Mouse (Mus musculus) intestine, embryonic 14.5 days (tissue): ENCODE measurements around the gene March4. TPM values are rescaled to one million over a fixed set of nuclear protein-coding genes. Genes with fewer than 3 reads are reported as not detected.

Experiments
- ATAC-seq: fragments of 200-750 bp; cut with Nextera tagmentation; replicated peaks from 2 replicates; pipeline ENCODE4 v1.8.0; 2017; ENCODE audit warnings: low read depth, moderate number of reproducible peaks, moderate TSS enrichment, moderate library complexity; ENCODE audit not compliant: low FRiP score, low TSS enrichment
- DNase-seq: peaks from one replicate; pipeline ENCODE4 v3.0.0-alpha.2; 2018; ENCODE audit warnings: low spot score
- H3K27ac ChIP-seq: fragments of 300-500 bp; sonication (generic); 2 replicates; pipeline ENCODE4 v1.5.1; 2014; ENCODE audit warnings: low read depth, mild to moderate bottlenecking, control low read depth
- H3K27me3 ChIP-seq: fragments of 300-500 bp; sonication (generic); replicated peaks from 2 replicates; pipeline ENCODE4 v1.6.1; 2014; ENCODE audit warnings: low read length, control low read depth; ENCODE audit not compliant: control insufficient read depth, insufficient read depth
- H3K36me3 ChIP-seq: fragments of 300-500 bp; sonication (generic); 2 replicates; pipeline ENCODE4 v1.6.1; 2014; ENCODE audit warnings: low read length, control low read depth; ENCODE audit not compliant: control insufficient read depth, insufficient read depth
- H3K4me1 ChIP-seq: fragments of 300-500 bp; sonication (generic); replicated peaks from 2 replicates; pipeline ENCODE4 v1.6.1; 2014; ENCODE audit warnings: low read length, control low read depth, mixed read lengths; ENCODE audit not compliant: control insufficient read depth, insufficient read depth
- H3K4me2 ChIP-seq: fragments of 300-500 bp; sonication (generic); 2 replicates; pipeline ENCODE4 v1.6.1; 2014; ENCODE audit warnings: low read length
- H3K4me3 ChIP-seq: fragments of 300-500 bp; sonication (generic); 2 replicates; pipeline ENCODE4 v1.5.1; 2014; ENCODE audit warnings: low read depth, low read length, control low read depth, mixed read lengths
- H3K9ac ChIP-seq: fragments of 300-500 bp; sonication (generic); 2 replicates; pipeline ENCODE4 v1.6.1; 2014; ENCODE audit warnings: mild to moderate bottlenecking, low read length
- H3K9me3 ChIP-seq: fragments of 300-500 bp; sonication (generic); 2 replicates; pipeline ENCODE4 v1.6.1; 2016; ENCODE audit warnings: low read length, control low read depth; ENCODE audit not compliant: control insufficient read depth
- WGBS: fragments of 180-500 bp; shearing (Covaris S2); extraction: QIAGEN DNeasy Blood & Tissue Kit; methylation state at CpG from one replicate; pipeline ENCODE4 v1.1.7; 2014; 5-methylcytosine and 5-hydroxymethylcytosine counted together
- polyA plus RNA-seq: library from polyadenylated mRNA; unstranded; fragments of >200 nt; fragmentation: Nextera tagmentation; extraction: Ambion mirVana; gene quantifications from 2 replicates; pipeline ENCODE4 v1.2.1, GENCODE M21; 2014

March4 gene
- polyA plus RNA-seq, 1 experiment from 2014 or later: 0.66 TPM

DNA sequence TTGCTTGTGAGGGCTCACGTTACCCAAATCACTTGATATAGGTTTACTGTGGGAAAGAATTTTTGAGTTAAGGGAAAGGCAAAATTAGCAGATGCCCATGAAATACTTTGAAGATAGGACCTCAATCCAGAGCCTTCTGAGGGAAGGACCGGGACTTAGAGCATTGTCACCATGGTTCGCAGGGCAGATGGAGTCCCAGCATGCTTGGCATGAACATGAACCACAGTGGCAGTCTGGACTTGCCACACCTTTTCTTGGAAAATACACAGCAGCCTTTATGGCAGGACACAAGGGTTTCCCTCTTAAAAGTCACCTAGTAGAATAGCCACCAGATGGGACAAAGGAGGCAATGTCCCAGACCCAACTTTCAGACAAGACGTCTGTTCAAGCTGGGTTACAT is 114.6 kb downstream of the March4 start:
- no peak overlapping the region for H3K27ac ChIP-seq
- no peaks in the 10 kb centered on the region for H3K9me3 ChIP-seq
- ATAC-seq: no peak
- no peak overlapping the region for H3K4me2 ChIP-seq
- DNase-seq: no peak
- no peaks in the 10 kb centered on the region for H3K27me3 ChIP-seq
- H3K9ac ChIP-seq: no peak overlapping the region
- H3K4me3 ChIP-seq: no peak overlapping the region
- no peaks in the 10 kb centered on the region for H3K4me1 ChIP-seq
- 88% methylated on average over 4 of the region's 4 CpGs for WGBS
- H3K36me3 ChIP-seq: no peaks in the 10 kb centered on the region

DNA sequence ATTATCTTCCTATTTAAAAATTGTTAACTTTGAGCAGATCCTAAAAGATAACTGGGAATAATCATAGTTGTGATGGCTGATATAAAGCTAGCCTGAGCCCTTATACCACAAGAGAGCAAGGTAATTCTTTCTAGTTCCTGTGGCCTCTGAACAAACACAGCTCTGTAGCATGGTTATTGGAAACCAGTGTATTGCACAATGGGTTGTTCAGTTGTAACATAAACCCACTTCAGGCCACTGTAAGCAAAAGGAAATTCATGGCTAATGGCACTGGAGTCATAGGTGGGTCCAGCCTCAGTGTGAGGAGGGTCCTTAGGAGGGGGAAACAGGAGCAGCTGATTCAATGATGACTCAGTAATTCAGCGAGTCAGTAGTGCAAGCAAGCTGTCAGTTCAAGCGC is 116.5 kb downstream of the March4 start:
- no peak overlapping the region for H3K27ac ChIP-seq
- no peaks in the 10 kb centered on the region for H3K9me3 ChIP-seq
- no peak for DNase-seq
- H3K36me3 ChIP-seq: no peaks in the 10 kb centered on the region
- no peak for ATAC-seq
- no peak overlapping the region for H3K4me3 ChIP-seq
- no peaks in the 10 kb centered on the region for H3K27me3 ChIP-seq
- no peak overlapping the region for H3K9ac ChIP-seq
- no peaks in the 10 kb centered on the region for H3K4me1 ChIP-seq
- WGBS: 72% methylated on average over 2 of the region's 2 CpGs
- H3K4me2 ChIP-seq: no peak overlapping the region

DNA sequence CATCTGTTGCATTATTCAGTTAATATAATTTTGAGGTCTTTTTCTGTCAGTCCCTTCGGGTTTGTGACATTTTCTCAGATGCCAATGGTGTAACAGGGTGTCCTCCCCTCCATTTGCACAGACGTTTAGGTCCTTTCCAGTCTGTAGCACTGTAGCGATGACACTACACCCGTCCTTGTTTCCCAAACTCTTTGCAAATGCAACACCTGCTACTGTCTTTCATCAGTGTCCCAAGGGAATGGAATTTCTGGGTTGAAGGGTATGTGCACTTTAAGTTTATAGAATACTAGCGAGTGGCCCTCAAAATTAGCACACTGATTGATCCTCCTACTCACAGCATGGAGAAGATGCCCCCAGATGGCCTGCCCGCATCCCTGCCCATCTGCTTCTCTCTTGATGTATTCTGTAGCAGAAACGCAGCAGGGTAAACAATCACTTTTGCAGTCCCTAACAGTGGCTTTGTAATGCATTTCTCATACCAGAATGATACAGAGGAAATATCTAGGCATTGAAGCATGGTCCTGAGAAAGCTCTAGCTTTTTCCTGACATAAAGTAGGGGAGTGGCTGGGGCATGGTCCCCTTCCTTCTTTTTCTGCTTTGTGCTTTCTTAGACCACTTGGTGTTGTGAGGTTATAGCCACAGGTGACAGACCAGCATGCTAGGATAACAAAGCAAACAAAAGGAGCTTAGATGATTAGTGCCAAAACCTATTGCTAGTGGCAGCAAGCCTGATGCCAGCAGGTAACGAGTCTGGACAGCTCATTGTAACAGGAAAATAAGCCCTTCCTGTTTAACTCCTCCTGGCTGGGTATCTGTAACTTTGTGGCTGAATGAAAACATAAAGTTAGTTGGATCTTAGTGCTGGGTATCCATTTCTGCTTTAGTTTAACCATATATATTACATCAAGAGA is 117.7 kb downstream of the March4 start:
- no peak overlapping the region for H3K27ac ChIP-seq
- no peak overlapping the region for H3K4me3 ChIP-seq
- no peak overlapping the region for H3K4me2 ChIP-seq
- DNase-seq (no peak), ATAC-seq (no peak)
- no peaks in the 10 kb centered on the region for H3K27me3 ChIP-seq
- no peaks in the 10 kb centered on the region for H3K9me3 ChIP-seq
- no peak overlapping the region for H3K9ac ChIP-seq
- no peaks in the 10 kb centered on the region; the same call in 1 of the 2 replicates for H3K4me1 ChIP-seq
- WGBS: 78% methylated on average over 8 of the region's 8 CpGs
- H3K36me3 ChIP-seq: no peaks in the 10 kb centered on the region

DNA sequence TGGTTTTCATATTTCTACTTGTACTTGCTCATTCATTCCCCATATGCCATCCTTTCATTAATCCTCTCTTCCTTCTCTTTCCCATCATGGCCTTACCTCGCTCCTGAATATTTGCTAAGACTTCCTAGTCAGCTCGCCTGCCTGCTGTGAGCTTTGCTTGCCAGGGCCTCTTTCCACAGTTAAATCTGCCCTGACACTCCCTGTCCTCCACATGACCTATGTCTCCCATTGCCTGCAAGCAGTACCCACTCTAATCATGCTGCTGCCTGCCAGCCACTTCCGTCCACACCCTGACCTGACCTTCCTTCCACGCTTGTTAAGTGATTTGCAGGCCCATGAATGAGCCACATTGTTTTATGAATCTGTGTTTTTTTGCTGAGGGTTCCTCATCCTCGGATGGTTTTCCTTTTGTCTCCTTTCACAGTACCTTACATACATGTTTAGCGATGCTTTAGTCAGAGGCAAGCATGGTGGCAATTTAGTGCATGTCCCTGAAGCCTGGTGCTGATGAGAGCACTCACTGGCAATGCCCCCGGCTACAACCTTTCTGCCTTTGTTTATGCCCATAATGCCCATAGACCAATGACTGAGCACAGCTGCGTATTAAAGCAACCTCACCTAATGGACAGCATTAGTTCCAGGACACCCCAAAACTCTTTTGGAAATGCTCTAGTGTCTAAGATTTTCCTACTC is 122.0 kb downstream of the March4 start:
- WGBS: 58% methylated on average over 8 of the region's 8 CpGs
- no peaks in the 10 kb centered on the region; the same call in 1 of the 2 replicates for H3K4me1 ChIP-seq
- no peak overlapping the region for H3K4me2 ChIP-seq
- DNase-seq (peak; percentile 53), ATAC-seq (no peak)
- H3K27ac ChIP-seq: no peak overlapping the region
- H3K36me3 ChIP-seq: no peaks in the 10 kb centered on the region
- no peaks in the 10 kb centered on the region for H3K9me3 ChIP-seq
- no peaks in the 10 kb centered on the region for H3K27me3 ChIP-seq
- no peak overlapping the region for H3K9ac ChIP-seq
- no peak overlapping the region for H3K4me3 ChIP-seq

DNA sequence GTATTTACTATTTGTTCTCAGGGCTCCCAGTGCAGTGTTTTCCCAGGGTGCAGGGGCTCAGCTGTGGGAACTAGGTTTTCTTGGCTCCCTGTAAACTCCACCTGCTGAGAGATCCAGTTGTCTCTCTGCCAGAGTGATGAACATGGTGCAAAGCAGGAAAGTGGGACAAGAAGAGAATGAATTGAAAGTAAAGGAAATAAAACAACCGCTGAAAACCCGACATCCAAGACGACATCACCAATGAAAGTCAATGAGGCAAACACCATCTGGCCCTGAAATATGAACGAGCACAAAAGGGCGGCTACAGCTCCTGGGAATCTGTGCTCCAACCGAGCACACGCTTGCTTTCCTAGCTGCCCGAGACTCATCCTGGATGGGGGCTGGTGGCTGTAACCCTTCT is 122.6 kb downstream of the March4 start:
- Histone ChIP-seq H3K27me3 (no peaks in the 10 kb centered on the region), H3K4me2 (no peak overlapping the region), H3K9me3 (no peaks in the 10 kb centered on the region), H3K4me3 (no peak overlapping the region), H3K27ac (no peak overlapping the region), H3K36me3 (no peaks in the 10 kb centered on the region), H3K4me1 (no peaks in the 10 kb centered on the region; the same call in 1 of the 2 replicates), H3K9ac (no peak overlapping the region)
- ATAC-seq: no peak
- 77% methylated on average over 8 of the region's 8 CpGs for WGBS
- DNase-seq: no peak

DNA sequence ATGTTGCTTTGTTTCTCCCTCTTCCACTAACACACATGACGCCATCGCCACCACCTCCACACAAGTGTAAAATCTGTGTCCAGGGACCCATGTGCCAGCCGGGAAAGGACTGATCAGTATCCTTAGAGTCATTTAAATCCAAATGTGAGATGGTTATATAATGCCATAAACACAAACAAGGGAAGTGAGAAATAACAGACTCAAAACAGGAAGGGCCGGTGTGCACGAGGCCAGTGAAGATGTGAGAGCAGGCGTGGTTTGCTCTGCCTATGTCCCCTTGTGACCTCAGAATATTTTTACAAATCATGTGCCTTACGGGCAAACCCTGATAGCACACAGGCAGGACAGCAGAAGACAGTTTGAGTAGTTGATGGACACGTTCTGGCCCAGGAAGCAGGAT is 123.5 kb downstream of the March4 start:
- ATAC-seq (no peak), DNase-seq (no peak)
- no peak overlapping the region for H3K27ac ChIP-seq
- no peak overlapping the region for H3K9ac ChIP-seq
- no peak overlapping the region for H3K4me3 ChIP-seq
- no peak overlapping the region for H3K4me2 ChIP-seq
- H3K9me3 ChIP-seq: no peaks in the 10 kb centered on the region
- 84% methylated on average over 8 of the region's 8 CpGs for WGBS
- H3K36me3 ChIP-seq: no peaks in the 10 kb centered on the region
- H3K4me1 ChIP-seq: no peaks in the 10 kb centered on the region; the same call in 1 of the 2 replicates
- H3K27me3 ChIP-seq: no peaks in the 10 kb centered on the region

DNA sequence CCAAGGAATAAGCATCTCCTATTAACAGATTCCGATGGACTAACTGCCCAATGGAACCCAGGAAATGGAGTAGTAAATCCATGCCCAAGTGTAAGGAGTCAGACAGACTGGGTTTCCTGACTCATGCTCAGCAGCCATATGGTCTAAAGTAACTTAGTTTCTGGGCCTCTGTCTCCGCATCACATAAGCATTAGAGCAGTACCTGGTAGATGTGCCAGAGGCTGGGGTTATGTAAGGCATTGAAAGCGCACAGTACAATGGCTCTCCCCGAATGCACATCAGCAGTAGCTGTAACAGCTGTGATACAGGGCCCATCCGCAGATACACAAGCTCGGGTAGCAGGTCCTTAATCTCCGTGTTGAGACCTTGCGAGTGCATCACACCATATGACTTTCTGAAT is 125.6 kb downstream of the March4 start:
- Histone ChIP-seq H3K4me2 (no peak overlapping the region), H3K4me1 (no peaks in the 10 kb centered on the region; the same call in 1 of the 2 replicates), H3K9ac (no peak overlapping the region), H3K36me3 (no peaks in the 10 kb centered on the region), H3K27ac (no peak overlapping the region), H3K4me3 (no peak overlapping the region), H3K9me3 (no peaks in the 10 kb centered on the region), H3K27me3 (no peaks in the 10 kb centered on the region)
- DNase-seq (no peak), ATAC-seq (no peak)
- WGBS: 93% methylated on average over 8 of the region's 8 CpGs

DNA sequence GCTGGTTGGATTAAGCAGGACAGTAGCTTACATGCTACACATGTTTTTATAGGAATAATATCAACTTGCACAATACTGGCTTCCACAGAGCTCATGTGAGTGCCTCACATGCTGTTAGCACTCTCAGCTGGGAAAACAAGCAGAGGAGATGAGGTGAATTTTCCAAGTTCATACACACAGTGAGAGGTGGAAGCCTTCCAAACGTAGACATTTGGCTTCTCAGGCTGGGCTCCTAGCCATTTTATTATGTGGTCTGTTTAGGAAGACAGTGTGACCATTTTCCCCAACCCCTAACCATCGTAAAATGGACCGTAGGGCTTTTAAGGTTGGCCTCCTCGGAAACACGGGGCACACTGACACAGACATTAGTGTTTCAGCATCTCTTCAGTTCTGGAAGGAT is 126.8 kb downstream of the March4 start:
- H3K27ac ChIP-seq: no peak overlapping the region
- H3K36me3 ChIP-seq: no peaks in the 10 kb centered on the region
- H3K27me3 ChIP-seq: no peaks in the 10 kb centered on the region
- no peaks in the 10 kb centered on the region for H3K9me3 ChIP-seq
- ATAC-seq: no peak
- no peak overlapping the region for H3K4me2 ChIP-seq
- no peak for DNase-seq
- no peak overlapping the region for H3K4me3 ChIP-seq
- no peaks in the 10 kb centered on the region; the same call in 1 of the 2 replicates for H3K4me1 ChIP-seq
- 80% methylated on average over 5 of the region's 5 CpGs for WGBS
- no peak overlapping the region for H3K9ac ChIP-seq
